Mouse (Mus musculus): ENCODE results near the gene Zfp658.

DNA sequence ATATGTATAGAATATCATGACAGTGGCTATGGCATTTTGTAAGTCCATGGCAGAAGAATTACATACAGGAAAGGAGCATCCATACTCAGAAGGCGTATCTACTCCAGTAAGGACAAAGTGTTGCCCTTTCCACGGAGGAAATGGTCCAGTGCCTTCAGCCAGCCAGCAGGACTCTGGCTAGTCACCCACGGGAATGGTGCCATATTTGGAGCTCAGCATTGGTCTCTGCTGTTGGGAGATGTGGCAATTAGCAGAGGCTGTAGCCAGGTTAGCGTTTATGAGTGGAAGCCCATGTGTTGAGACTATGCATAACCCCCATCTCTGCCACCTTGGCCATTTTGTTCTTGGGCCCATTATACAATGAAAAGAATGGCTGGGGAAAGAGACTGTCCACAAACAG is 13.8 kb upstream of the Zfp658 start:
- no peak for TF ChIP-seq ZNF384 (IDR thresholded peaks at IDR 0.05; ENCODE audit: low read depth, low read length)
- TF ChIP-seq ZC3H11A (IDR thresholded peaks at IDR 0.05; ENCODE audit: borderline replicate concordance, low read depth, low read length), result no peak

Data from ES-E14 (cell line).